Mouse (Mus musculus): ENCODE data around the gene Abhd15.

DNA sequence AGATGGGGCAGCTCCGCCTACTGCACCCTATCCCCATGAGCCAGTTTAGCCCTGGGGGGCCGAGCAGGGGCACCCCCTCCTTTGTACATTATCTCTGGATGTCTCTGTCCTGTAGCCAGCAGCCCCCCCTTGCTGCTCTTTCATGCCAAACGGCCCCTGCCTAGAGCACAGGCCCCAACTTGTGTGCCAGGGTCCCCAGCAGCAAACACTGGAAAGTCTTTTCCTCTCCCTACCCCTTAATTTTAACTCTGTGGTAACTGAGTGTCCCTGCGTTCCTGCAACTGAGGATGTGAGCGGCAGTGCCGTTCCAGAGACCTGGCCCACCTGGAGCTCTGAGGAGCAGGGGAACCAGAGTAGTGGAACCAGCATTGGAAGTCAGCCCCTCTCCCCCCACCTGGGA is 8.0 kb upstream of the Abhd15 start:
- no peak for TF ChIP-seq CTCF (IDR thresholded peaks at IDR 0.05; ENCODE audit: low read depth)
- no peak for TF ChIP-seq EP300 (IDR thresholded peaks at IDR 0.05; ENCODE audit: low read depth)

Data from liver, embryonic 14.5 days (tissue).